Mouse (Mus musculus) stomach, embryonic 14.5 days (tissue): ENCODE measurements at regions not wholly inside any gene's neighbourhood (a gene's known extent, or its start where the extent isn't known, plus 50 kb on each side); places are given as distances from the start of the nearest gene placed in this dataset.

Source experiments
- ATAC-seq: fragments of 200-750 bp; cut with Nextera tagmentation; 2 replicates; pipeline ENCODE4 v1.8.0; 2017; ENCODE audit warnings: low read depth, moderate TSS enrichment; ENCODE audit not compliant: insufficient number of reproducible peaks, insufficient read depth, low FRiP score
- H3K27ac ChIP-seq: fragments of 300-500 bp; sonication (generic); 2 replicates; pipeline ENCODE4 v1.5.1; 2014; ENCODE audit warnings: mild to moderate bottlenecking, low read length, moderate library complexity, mixed read lengths
- H3K27me3 ChIP-seq: fragments of 300-500 bp; sonication (generic); 2 replicates; pipeline ENCODE4 v1.6.1; 2014; ENCODE audit warnings: low read length, control low read depth, mixed read lengths; ENCODE audit not compliant: control insufficient read depth, insufficient read depth
- H3K36me3 ChIP-seq: fragments of 300-500 bp; sonication (generic); 2 replicates; pipeline ENCODE4 v1.6.1; 2014; ENCODE audit warnings: mild to moderate bottlenecking, control low read depth, low read length, moderate library complexity, mixed read lengths; ENCODE audit not compliant: control insufficient read depth, insufficient read depth
- H3K4me1 ChIP-seq: fragments of 300-500 bp; sonication (generic); 2 replicates; pipeline ENCODE4 v1.6.1; 2014; ENCODE audit warnings: low read length, control low read depth, mixed read lengths; ENCODE audit not compliant: control insufficient read depth, insufficient read depth
- H3K4me2 ChIP-seq: fragments of 300-500 bp; sonication (generic); replicated peaks from 2 replicates; pipeline ENCODE4 v1.6.1; 2014; ENCODE audit warnings: low read depth, low read length, control low read depth
- H3K4me3 ChIP-seq: fragments of 300-500 bp; sonication (generic); 2 replicates; pipeline ENCODE4 v1.5.1; 2014; ENCODE audit warnings: low read depth, low read length, control low read depth
- H3K9ac ChIP-seq: fragments of 300-500 bp; sonication (generic); replicated peaks from 2 replicates; pipeline ENCODE4 v1.6.1; 2014; ENCODE audit warnings: low read depth, mild to moderate bottlenecking, control low read depth, low read length, moderate library complexity, mixed read lengths
- H3K9me3 ChIP-seq: fragments of 300-500 bp; sonication (generic); 2 replicates; pipeline ENCODE4 v1.6.1; 2016; ENCODE audit warnings: low read depth, low read length, control low read depth; ENCODE audit not compliant: control insufficient read depth
- WGBS: fragments of 180-500 bp; shearing (Covaris S2); extraction: QIAGEN DNeasy Blood & Tissue Kit; methylation state at CpG from one replicate; pipeline ENCODE4 v1.1.7; 2014; 5-methylcytosine and 5-hydroxymethylcytosine counted together

DNA sequence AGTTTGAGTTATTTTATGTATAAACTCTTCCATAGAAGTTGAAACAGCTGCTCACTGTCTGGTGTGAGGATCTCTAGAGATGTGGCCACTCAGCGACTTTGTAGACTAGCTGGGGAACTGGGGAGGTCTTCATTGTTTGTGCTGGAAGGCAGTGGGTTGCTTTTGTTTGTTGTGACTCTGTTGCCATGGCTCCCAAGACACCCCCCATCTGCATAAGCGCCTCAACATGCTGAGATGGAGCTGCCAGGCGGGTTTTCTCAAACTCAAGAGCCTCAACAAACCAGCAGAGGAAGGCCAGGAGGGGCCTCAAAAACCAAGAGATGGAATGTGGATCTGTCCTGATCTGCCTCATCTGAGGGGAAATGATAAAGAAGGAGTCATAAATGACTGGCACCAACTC, 129.1 kb upstream of the Tnc start:
- no peak overlapping the region for H3K4me3 ChIP-seq
- peak; percentile 18; the same call in 1 of the 2 replicates for ATAC-seq

DNA sequence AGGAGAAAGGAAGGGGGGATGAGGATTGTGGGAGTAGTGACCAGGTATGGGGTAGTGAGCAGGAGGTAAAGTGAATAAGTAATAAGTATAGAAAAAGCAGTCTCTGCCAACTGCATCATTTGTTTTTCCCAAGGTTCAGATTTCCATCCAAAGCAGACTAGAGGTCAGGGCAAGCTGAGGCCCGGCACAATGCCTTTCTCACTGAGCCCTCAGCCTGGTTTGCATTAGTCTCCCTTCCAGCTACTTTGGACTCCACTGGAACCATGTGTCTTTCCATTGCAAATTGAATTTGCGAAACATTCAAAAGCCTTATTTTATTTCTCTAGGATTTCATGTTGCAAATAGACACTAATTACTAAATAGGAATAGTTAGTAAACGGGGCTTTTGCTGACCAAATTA, 124.7 kb upstream of the Tnc start:
- Histone ChIP-seq H3K9me3 (no peaks in the 10 kb centered on the region), H3K27ac (no peak overlapping the region), H3K9ac (no peak overlapping the region), H3K4me2 (no peak overlapping the region), H3K36me3 (no peaks in the 10 kb centered on the region), H3K4me1 (no peaks in the 10 kb centered on the region), H3K27me3 (no peaks in the 10 kb centered on the region), H3K4me3 (no peak overlapping the region)
- ATAC-seq, result no peak
- 88% methylated on average over 3 of the region's 3 CpGs for WGBS

More for the DNA sequence above, 129.1 kb upstream of the Tnc start:
- Histone ChIP-seq H3K4me1 (no peaks in the 10 kb centered on the region), H3K27ac (no peak overlapping the region), H3K4me2 (no peak overlapping the region), H3K9me3 (no peaks in the 10 kb centered on the region), H3K36me3 (no peaks in the 10 kb centered on the region), H3K27me3 (no peaks in the 10 kb centered on the region), H3K9ac (no peak overlapping the region)
- WGBS, result 29% methylated on average over 3 of the region's 3 CpGs

DNA sequence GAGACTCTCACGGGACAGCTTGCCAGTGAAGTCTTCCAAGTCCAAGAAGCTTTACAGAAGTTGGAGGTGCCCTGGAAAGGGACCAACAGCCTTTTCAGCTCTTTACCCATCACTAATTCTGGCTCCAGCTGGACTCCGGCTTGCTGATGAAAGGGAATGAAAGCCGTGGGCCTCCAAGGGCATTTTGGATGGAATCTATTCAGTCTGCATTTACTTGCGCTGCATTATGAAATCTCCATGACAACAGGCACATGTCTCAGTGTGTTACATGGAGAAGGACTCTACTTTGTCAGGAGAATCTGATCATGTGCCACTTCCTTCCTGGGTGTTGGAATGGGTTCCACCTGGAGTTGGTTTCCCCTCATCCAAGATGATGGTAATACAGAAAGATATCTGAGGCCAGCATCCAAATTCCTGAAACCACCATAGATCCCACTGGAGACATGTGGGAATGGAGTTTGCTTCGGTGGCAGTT, 102.2 kb upstream of the Tnc start:
- H3K36me3 ChIP-seq, result no peaks in the 10 kb centered on the region
- WGBS, result 72% methylated on average over 5 of the region's 5 CpGs
- no peaks in the 10 kb centered on the region for H3K27me3 ChIP-seq
- H3K9me3 ChIP-seq, result no peaks in the 10 kb centered on the region
- no peak overlapping the region for H3K27ac ChIP-seq
- no peak overlapping the region for H3K9ac ChIP-seq
- no peak for ATAC-seq
- no peak overlapping the region for H3K4me2 ChIP-seq
- H3K4me1 ChIP-seq, result no peaks in the 10 kb centered on the region
- no peak overlapping the region for H3K4me3 ChIP-seq

DNA sequence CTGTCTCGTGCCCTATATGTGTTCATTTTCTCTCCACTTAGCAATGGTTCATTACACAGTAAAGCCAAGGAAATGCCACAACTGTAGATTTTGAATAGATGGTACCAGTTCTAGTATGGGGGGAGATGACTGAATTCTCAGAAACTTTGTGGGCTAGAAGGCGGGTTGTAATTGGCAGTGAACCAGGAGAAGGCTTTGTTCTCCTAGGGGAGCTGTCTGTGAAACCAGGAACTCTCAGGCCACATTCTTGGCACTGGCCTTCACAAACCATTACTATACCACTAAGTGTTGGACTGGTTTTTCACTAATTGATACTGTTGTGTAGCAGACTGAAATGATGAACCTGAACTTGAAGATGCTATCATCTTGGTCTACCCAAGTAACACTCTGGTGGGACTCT, 99.1 kb upstream of the Tnc start:
- Histone ChIP-seq H3K9me3 (no peaks in the 10 kb centered on the region), H3K4me1 (no peaks in the 10 kb centered on the region), H3K4me3 (no peak overlapping the region), H3K27ac (no peak overlapping the region), H3K4me2 (no peak overlapping the region), H3K36me3 (no peaks in the 10 kb centered on the region), H3K27me3 (no peaks in the 10 kb centered on the region), H3K9ac (no peak overlapping the region)
- 89% methylated on average over 2 of the region's 2 CpGs for WGBS
- ATAC-seq, result no peak

DNA sequence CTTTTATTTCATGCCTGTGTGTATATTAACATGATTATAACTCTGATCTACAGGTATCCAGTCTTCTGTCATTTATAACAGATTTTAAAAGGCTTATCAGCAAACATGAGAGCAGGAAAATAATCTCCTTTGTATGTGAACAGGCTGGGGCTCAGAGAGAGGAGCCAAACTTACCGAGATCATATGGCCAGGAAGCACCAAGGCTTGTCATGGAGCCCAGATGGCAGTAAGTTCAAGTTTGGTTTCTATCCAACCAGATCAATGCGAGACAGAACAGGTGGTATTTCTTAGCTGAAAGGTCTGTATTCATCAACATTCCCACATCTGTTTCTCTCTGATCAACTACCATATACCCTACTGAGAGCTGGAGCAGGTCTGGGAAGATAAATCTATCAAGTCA, 96.1 kb upstream of the Tnc start:
- no peak for ATAC-seq
- no peaks in the 10 kb centered on the region for H3K9me3 ChIP-seq
- no peak overlapping the region for H3K4me3 ChIP-seq
- H3K27ac ChIP-seq, result no peak overlapping the region
- 66% methylated on average over 2 of the region's 2 CpGs for WGBS
- no peak overlapping the region for H3K4me2 ChIP-seq
- no peaks in the 10 kb centered on the region for H3K27me3 ChIP-seq
- no peak overlapping the region for H3K9ac ChIP-seq
- H3K4me1 ChIP-seq, result no peaks in the 10 kb centered on the region
- no peaks in the 10 kb centered on the region for H3K36me3 ChIP-seq

DNA sequence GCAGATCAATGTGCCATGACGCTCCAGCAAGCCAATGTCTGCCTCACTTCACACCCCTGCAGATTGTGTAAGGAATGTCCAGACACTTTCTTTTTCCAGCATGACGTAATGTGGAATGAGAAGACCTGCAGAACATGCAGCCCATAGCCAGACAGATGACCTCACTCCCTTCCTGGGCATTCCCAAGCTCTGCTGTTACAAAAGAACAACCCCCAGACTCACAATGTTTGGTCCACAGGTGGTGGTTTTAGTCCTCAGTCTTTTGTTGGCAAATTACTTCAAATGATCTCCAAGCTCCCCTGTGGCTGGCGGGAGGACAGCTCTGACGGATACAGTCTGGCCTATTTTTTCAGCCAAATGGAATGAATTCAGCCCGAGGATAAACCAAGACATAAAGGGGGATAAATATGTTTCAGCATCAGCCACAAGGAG, 95.6 kb upstream of the Tnc start:
- no peak; the same call in 1 of the 2 replicates for ATAC-seq
- Histone ChIP-seq H3K36me3 (no peaks in the 10 kb centered on the region), H3K27me3 (no peaks in the 10 kb centered on the region), H3K9me3 (no peaks in the 10 kb centered on the region), H3K9ac (no peak overlapping the region), H3K27ac (no peak overlapping the region), H3K4me1 (no peaks in the 10 kb centered on the region), H3K4me2 (no peak overlapping the region), H3K4me3 (no peak overlapping the region)
- WGBS, result 42% methylated on average over 5 of the region's 5 CpGs

DNA sequence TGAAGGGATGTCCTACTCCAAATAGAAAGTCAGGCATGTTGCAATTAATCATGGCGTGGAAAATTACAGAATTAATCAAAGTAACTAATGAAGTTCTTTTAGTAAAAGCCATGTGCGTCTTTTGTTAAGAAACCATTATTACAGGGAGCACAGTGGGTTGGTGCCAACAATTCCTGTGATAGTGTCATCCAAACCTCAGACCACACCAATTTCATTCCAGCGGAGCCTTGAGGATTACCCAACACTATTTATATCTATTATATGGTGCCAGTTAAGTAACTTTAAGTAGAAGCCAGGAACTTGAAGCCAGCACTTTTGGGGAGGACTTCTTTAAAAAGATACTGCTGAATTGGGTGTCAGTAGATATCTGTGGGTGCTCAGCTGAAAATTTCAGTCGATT, 93.0 kb upstream of the Tnc start:
- H3K36me3 ChIP-seq, result no peaks in the 10 kb centered on the region
- H3K9ac ChIP-seq, result no peak overlapping the region

DNA sequence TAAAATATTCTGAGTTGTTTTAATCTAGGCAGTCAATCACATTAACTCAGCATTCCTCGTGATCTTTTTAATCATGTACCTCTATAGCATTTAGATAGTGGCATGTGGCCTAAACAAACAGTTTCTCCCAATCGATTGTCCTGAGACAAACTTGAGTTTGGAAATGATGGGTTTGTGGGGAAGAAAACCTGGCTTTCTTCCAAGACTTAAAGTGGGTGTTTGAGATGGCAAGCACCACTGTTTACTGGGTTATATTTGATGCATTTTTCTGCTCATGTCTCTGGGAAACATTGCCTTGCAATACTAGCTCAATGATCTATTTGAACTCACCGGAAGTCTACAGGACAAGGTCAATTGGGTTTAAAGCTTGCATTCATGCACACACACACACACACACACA, 88.2 kb upstream of the Tnc start:
- Histone ChIP-seq H3K4me3 (no peak overlapping the region), H3K9ac (no peak overlapping the region), H3K27me3 (no peaks in the 10 kb centered on the region), H3K9me3 (no peaks in the 10 kb centered on the region), H3K27ac (no peak overlapping the region), H3K4me1 (no peaks in the 10 kb centered on the region), H3K4me2 (no peak overlapping the region), H3K36me3 (no peaks in the 10 kb centered on the region)
- ATAC-seq, result no peak
- WGBS, result 66% methylated on average over 3 of the region's 3 CpGs

More for the DNA sequence above, 93.0 kb upstream of the Tnc start:
- no peak overlapping the region for H3K27ac ChIP-seq
- H3K4me1 ChIP-seq, result no peaks in the 10 kb centered on the region
- no peak for ATAC-seq
- H3K27me3 ChIP-seq, result no peaks in the 10 kb centered on the region
- WGBS, result 82% methylated on average over 4 of the region's 4 CpGs
- no peak overlapping the region for H3K4me2 ChIP-seq
- no peaks in the 10 kb centered on the region for H3K9me3 ChIP-seq
- H3K4me3 ChIP-seq, result no peak overlapping the region

DNA sequence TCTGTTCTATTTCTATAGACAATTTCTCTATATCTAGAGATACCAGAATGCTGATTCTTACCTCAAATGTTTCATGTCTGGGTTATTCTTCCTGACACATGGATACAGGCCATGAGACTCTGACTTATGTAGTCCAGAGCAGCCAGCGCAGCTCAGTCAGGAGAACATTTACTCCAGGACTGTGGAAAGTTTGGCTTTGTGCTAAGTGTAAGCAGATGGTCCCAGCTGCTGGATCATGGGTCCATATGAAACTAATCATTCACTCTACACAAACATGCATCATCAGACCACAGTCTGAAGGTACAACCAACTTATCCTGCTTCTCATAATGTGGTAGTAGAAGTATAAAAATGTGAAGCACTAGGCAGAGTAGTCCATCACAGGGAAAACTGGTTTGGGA, 82.5 kb upstream of the Tnc start:
- ATAC-seq, result no peak
- Histone ChIP-seq H3K4me1 (no peaks in the 10 kb centered on the region), H3K36me3 (no peaks in the 10 kb centered on the region), H3K9ac (no peak overlapping the region), H3K4me3 (no peak overlapping the region), H3K4me2 (no peak overlapping the region), H3K9me3 (no peaks in the 10 kb centered on the region), H3K27me3 (no peaks in the 10 kb centered on the region), H3K27ac (no peak overlapping the region)
- WGBS, result 54% methylated on average over 1 of the region's 1 CpGs
